Mouse (Mus musculus) lung, adult 2 months (tissue): ENCODE measurements around the gene Atp6v1e2. TPM values are rescaled to one million over a fixed set of nuclear protein-coding genes. Genes with fewer than 3 reads are reported as not detected.

Source experiments
- DNase-seq: peaks from one replicate; pipeline ENCODE4 v3.0.0; 2022
- H3K4me1 ChIP-seq: fragments of 200-500 bp; 2 replicates; pipeline ENCODE4 v1.6.1; 2011; ENCODE audit warnings: low read length; ENCODE audit not compliant: control insufficient read depth, insufficient read depth
- H3K4me3 ChIP-seq: fragments of 200-500 bp; replicated peaks from 2 replicates; pipeline ENCODE3; 2011; ENCODE audit warnings: low read depth, mild to moderate bottlenecking, control low read depth, low read length; ENCODE audit errors: extremely low read depth
- CTCF ChIP-seq: fragments of 200-500 bp; IDR thresholded peaks from 2 replicates; pipeline ENCODE4 v1.5.1; 2011; ENCODE audit warnings: mild to moderate bottlenecking, low read length, control low read depth; ENCODE audit not compliant: insufficient read depth
- POLR2A ChIP-seq: fragments of 200-500 bp; IDR thresholded peaks from 2 replicates; pipeline ENCODE4 v1.6.1; 2011; ENCODE audit warnings: low read depth, mild to moderate bottlenecking, control low read depth, low read length, borderline replicate concordance; ENCODE audit errors: extremely low read depth
- WGBS: fragments of 180-500 bp; shearing (Covaris S2); methylation state at CpG from one replicate; pipeline ENCODE4 v1.1.7; 2018; 5-methylcytosine and 5-hydroxymethylcytosine counted together
- polyA plus RNA-seq: library from polyadenylated mRNA; depleted of rRNA; stranded (reverse); fragments of >200 nt; gene quantifications from 2 replicates; pipeline ENCODE4 v1.2.3, GENCODE M21; 2012

Atp6v1e2 gene
- polyA plus RNA-seq, 1 experiment = not detected

DNA sequence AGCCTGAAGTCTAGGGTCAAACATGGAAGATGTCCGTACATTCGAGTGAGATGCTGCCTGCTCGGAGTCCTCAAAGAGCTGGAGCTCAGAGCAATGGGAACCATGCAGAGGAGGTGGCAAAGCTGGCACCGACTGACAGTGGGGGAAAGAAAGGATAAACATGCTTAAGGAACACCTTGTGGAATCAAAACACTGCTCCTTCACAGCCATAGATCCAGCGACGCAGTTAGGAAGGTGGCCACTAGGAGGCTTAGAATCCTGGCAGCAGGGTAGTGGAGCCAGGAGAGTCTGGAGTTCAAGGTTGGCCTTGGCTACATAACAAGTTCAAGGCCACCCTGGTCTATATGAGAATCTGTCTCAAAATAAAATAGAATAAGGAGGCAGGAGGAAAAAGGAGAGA is 41.1 kb downstream of the Atp6v1e2 start:
- no peak for DNase-seq
- Histone ChIP-seq H3K4me1 (peaks cover 22% of the 10 kb centered on the region), H3K4me3 (no peak overlapping the region)
- TF ChIP-seq POLR2A = no peak
- WGBS = 20% methylated on average over 6 of the region's 6 CpGs

DNA sequence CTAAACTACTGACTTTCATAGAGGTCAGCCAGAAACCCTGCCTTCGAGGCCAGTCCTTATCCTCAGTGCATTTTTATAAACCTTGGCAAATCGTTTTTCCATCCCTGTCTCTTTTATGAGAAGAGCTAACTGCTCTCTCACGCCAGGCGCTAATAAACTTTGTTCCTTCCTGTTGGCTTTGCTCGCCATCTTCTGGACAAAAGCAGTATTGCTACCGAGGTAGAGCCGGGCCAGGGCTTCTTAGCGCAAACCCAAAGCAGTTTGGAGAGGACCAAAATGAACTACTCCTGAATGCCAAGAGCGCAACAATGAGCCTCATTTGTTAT is 41.6 kb downstream of the Atp6v1e2 start:
- TF ChIP-seq POLR2A (no peak), CTCF (peak; percentile 81)
- 2% methylated on average over 9 of the region's 9 CpGs for WGBS
- H3K4me1 ChIP-seq = peaks cover 22% of the 10 kb centered on the region
- peak; percentile 78 for DNase-seq
- no peak overlapping the region for H3K4me3 ChIP-seq

DNA sequence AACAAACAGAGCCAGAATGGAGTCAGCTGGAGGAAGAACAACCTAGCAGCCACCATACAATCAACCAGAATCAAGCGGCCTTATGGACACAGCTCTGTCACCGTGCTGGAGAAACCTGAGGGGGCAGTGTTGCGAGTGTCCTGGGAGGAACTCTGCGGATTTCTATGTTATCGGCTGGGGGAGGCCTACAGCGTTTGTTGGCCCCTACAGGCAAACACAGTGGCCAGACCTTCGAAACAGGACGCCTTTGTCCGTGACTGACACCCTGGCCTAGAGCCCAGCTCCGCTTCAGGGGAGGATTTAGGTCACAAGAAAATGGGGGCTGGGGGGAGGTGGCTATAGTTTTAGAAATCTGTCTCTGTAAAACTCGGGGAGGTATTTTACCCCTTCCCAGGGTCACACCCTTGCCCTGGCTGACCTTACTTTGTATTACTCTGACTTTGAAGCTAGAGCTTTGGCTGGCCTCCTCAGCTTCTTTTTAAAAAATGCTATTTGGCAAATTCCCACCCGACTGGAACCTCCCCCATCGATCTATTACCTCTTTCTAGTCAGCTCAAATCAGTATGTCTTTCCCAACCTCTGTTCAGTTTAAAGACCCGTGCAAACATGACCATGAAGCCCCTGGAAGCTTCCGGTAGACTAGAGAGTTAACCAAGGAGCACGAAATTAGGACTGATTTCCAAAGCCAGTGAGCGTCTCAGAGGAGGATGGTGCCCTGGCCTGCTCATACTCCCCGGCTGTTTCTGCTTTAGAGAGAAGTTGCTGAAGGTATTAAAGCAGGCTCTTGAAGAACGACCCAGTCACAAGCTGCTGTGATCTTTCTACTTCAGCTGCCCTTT is 42.2 kb downstream of the Atp6v1e2 start:
- Histone ChIP-seq H3K4me1 (peaks cover 22% of the 10 kb centered on the region), H3K4me3 (no peak overlapping the region)
- no peak for TF ChIP-seq POLR2A
- peak; percentile 51 for TF ChIP-seq CTCF
- peak; percentile 32 for DNase-seq
- 21% methylated on average over 19 of the region's 19 CpGs for WGBS

DNA sequence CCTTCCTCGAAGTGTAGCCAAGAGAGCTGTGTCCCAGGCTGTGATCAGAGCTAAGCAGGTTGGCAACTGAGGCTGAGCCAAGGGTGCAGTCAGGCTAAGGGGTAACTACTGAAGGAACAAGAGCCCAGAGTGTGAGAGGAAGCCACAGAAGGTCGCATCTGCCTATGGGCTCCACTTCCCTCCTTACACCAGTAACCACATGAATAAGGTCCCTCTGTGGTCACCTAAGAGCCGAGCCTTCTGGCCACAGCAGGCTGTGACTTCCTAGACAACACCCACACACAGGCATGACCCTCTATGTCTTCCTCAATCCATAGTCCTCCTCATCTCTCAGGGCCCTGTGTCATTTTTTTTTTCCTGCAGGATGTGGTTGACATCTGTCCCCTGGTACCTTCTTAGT is 43.5 kb downstream of the Atp6v1e2 start:
- 55% methylated on average over 3 of the region's 3 CpGs for WGBS
- Histone ChIP-seq H3K4me3 (no peak overlapping the region), H3K4me1 (peaks cover 22% of the 10 kb centered on the region)
- no peak for DNase-seq
- TF ChIP-seq CTCF (no peak), POLR2A (no peak)

DNA sequence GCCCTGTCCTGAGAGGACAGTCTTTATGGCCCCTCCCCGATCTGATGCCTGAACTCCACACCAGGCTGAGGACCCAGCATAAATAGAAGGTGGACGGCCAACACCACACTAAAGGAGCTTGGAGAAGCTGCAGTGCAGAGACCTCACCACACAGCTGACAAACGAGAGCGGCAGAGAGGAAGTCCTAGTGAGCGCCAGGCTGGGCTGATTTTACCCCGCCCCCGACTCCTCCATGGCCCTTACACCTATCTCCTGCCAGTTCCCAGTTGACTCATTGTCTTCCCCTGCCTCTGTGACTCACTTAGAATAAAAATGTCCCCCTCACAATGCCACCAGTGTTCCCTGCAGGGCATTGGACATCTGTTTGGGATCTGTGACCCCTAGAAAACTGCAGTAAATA is 44.1 kb downstream of the Atp6v1e2 start:
- H3K4me3 ChIP-seq = no peak overlapping the region
- no peak for DNase-seq
- H3K4me1 ChIP-seq = peaks cover 22% of the 10 kb centered on the region
- TF ChIP-seq CTCF (no peak), POLR2A (no peak)
- WGBS = 17% methylated on average over 7 of the region's 7 CpGs

DNA sequence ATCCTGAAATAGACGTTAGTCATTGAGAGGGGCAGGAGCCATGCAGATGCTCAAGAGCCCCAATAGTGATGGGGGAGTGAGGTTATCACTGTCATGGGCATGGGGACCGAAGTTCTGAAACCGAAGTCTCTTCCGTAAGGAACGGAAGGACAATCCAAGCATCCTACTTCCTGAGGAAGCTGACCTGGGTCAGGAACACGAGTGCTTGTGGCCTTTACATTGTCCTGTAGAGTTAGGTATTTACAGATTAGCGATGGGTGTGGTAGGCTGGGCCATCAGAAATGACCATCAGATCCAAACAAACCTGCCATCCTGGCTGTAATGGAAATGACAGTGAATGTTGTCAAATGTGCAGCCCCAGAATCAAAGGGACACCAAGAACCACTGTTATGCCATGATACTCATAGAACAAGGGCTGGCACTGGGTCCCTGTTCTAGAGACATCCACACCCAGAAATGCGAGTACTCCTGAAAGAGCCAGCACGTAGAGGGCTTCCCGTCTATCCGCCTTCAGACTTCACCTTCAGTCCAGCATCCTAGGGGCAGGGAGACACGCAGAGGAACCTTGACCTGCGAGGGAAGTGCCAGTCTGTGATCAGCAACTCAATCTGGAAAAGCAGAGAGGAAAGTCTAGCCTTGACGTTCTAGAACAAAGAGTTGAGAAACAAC is 45.2 kb downstream of the Atp6v1e2 start:
- TF ChIP-seq CTCF (no peak), POLR2A (no peak)
- Histone ChIP-seq H3K4me1 (peaks cover 22% of the 10 kb centered on the region), H3K4me3 (no peak overlapping the region)
- DNase-seq = no peak
- WGBS = 70% methylated on average over 14 of the region's 14 CpGs

DNA sequence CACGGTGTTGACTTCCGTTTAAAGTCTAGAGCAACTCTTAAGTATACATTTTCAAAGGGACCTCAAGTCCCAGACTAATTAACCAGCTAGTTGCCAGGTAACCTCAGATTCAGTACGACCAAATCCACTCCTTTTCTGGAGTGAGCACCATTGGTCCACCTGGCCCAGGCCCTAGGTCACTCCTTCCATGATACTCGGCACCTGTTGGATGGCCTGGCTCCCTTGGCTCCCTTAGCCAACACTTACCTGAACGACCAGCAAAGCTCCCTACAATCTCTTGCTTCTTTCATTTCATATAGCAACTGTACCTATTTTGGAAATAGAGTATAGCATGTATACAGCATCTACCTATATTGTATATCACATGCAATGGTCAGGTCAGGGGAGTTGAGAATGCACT is 47.1 kb downstream of the Atp6v1e2 start:
- no peak for TF ChIP-seq POLR2A
- no peak for TF ChIP-seq CTCF
- no peak overlapping the region for H3K4me3 ChIP-seq
- DNase-seq = no peak
- H3K4me1 ChIP-seq = peaks cover 18% of the 10 kb centered on the region
- 75% methylated on average over 5 of the region's 5 CpGs for WGBS

DNA sequence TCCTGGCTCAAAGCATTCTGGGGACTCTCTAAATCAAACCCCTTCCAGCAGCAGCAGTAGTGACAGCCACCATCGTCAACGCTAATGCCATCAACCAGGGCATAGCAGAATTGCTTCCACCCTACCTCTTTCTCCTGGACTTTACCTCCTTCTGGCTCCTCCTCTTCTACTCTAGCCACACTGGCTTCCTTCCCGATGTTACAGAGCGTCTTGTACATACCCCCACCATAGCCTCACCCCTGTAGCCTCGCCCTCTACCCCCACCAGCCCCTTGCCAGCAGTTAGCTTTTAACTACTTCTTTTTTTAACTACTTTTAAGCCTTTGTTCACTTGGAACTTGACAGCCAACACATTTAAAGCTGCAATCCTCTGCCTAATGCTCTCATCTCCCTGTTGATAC is 47.9 kb downstream of the Atp6v1e2 start:
- peaks cover 11% of the 10 kb centered on the region for H3K4me1 ChIP-seq
- WGBS = 72% methylated on average over 5 of the region's 5 CpGs
- TF ChIP-seq POLR2A (no peak), CTCF (no peak)
- no peak for DNase-seq
- no peak overlapping the region for H3K4me3 ChIP-seq

DNA sequence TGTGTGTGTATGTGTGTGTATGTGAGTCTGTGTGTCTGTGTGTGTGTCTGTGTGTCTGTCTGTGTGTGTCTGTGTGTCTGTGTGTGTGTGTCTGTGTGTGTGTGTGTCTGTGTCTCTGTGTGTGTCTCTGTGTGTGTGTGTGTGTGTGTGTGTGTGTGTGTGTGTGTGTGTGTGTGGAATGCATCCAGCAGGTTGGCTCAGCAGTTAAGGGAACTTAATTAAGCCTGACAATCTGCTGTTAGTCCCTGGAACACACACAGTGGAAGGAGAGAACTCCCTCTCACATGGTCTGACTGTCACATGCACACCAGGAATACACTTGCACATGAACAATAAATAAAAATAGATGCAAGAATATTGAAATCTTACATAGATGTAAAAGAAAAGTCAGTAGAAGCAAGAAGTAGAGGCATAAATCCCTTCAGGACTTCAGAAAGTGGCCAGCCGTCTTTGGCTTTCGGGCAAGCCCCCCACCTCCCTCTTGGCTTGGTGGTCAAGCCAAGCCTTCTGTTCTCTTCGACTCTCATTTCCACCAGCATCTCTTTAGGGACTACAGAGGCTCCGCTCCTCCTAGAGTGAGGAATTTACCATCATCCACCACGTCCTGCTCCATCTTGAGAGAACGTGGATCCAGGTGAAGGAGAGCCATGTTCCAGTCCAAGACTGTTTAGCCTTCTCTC is 50.1 kb downstream of the Atp6v1e2 start:
- no peak for TF ChIP-seq CTCF
- TF ChIP-seq POLR2A = no peak
- no peaks in the 10 kb centered on the region for H3K4me1 ChIP-seq
- 95% methylated on average over 6 of the region's 6 CpGs for WGBS
- no peak for DNase-seq
- no peak overlapping the region for H3K4me3 ChIP-seq
